Mouse (Mus musculus) kidney, postnatal 0 days (tissue): ENCODE data around the gene Cntnap2. TPM values are rescaled to one million over a fixed set of nuclear protein-coding genes. Genes with fewer than 3 reads are reported as not detected.

ENCODE experiments used
- ATAC-seq: fragments of 200-750 bp; cut with Nextera tagmentation; replicated peaks from 2 replicates; pipeline ENCODE4 v1.8.0; 2017; ENCODE audit warnings: low read depth, moderate number of reproducible peaks, moderate TSS enrichment, moderate library complexity; ENCODE audit not compliant: low FRiP score
- DNase-seq: peaks from one replicate; pipeline ENCODE4 v3.0.0-alpha.2; 2016; ENCODE audit warnings: low spot score
- H3K27ac ChIP-seq: fragments of 300-500 bp; sonication (generic); 2 replicates; pipeline ENCODE4 v1.5.1; 2014; ENCODE audit warnings: mild to moderate bottlenecking
- H3K27me3 ChIP-seq: fragments of 300-500 bp; sonication (generic); 2 replicates; pipeline ENCODE4 v1.6.1; 2014; ENCODE audit warnings: low read length, mixed read lengths; ENCODE audit not compliant: insufficient read depth
- H3K36me3 ChIP-seq: fragments of 300-500 bp; sonication (generic); 2 replicates; pipeline ENCODE4 v1.6.1; 2014; ENCODE audit warnings: low read length, mixed read lengths; ENCODE audit not compliant: insufficient read depth
- H3K4me1 ChIP-seq: fragments of 300-500 bp; sonication (generic); replicated peaks from 2 replicates; pipeline ENCODE4 v1.6.1; 2014; ENCODE audit warnings: antibody characterized with exemption, low read length, mixed read lengths; ENCODE audit not compliant: insufficient read depth
- H3K4me2 ChIP-seq: fragments of 300-500 bp; sonication (generic); 2 replicates; pipeline ENCODE4 v1.6.1; 2014; ENCODE audit warnings: mild to moderate bottlenecking, low read length, moderate library complexity, mixed read lengths
- H3K4me3 ChIP-seq: fragments of 300-500 bp; sonication (generic); replicated peaks from 2 replicates; pipeline ENCODE4 v1.5.1; 2014; ENCODE audit warnings: low read depth, low read length
- H3K9ac ChIP-seq: fragments of 300-500 bp; sonication (generic); 2 replicates; pipeline ENCODE4 v1.6.1; 2014; ENCODE audit warnings: low read depth, low read length
- H3K9me3 ChIP-seq: fragments of 300-500 bp; sonication (generic); replicated peaks from 2 replicates; pipeline ENCODE4 v1.6.1; 2016; ENCODE audit warnings: low read length, inconsistent platforms, mixed read lengths
- CTCF ChIP-seq: IDR thresholded peaks from 2 replicates; pipeline ENCODE4 v1.5.1; 2016; ENCODE audit warnings: antibody characterized with exemption, low read depth, mild to moderate bottlenecking, moderate library complexity
- WGBS: fragments of 180-500 bp; shearing (Covaris S2); extraction: QIAGEN DNeasy Blood & Tissue Kit; methylation state at CpG from one replicate; pipeline ENCODE4 v1.1.7; 2014; 5-methylcytosine and 5-hydroxymethylcytosine counted together
- polyA plus RNA-seq: library from polyadenylated mRNA; unstranded; fragments of >200 nt; fragmentation: Nextera tagmentation; extraction: Ambion mirVana; gene quantifications from 2 replicates; pipeline ENCODE4 v1.2.1, GENCODE M21; 2015

Gene Cntnap2
- polyA plus RNA-seq, 1 experiment from 2014 or later: 2.8 TPM

DNA sequence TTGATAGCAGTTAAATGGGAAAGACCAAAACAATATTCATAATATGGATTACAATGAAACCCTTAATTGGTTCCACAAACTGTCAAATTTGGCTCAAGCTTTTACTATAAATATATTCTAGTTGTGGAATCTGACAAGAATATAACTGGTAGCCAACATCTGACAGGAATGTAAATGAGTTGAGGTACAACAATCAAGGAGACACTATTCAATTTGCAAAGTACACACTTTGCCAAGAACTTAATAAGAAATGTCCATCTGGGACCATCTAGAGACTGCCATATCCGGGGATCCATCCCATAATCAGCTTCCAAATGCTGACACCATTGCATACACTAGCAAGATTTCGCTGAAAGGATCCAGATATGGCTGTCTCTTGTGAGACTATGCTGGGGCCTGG is 1850.0 kb downstream of the Cntnap2 start:
- WGBS: 79% methylated on average over 2 of the region's 2 CpGs
- no peak overlapping the region for H3K27ac ChIP-seq
- no peaks in the 10 kb centered on the region for H3K36me3 ChIP-seq
- no peak for ATAC-seq
- H3K9ac ChIP-seq: no peak overlapping the region
- no peaks in the 10 kb centered on the region for H3K4me1 ChIP-seq
- H3K27me3 ChIP-seq: no peaks in the 10 kb centered on the region
- no peak overlapping the region for H3K4me2 ChIP-seq
- no peaks in the 10 kb centered on the region for H3K9me3 ChIP-seq
- no peak overlapping the region for H3K4me3 ChIP-seq
- no peak for TF ChIP-seq CTCF
- DNase-seq: no peak

DNA sequence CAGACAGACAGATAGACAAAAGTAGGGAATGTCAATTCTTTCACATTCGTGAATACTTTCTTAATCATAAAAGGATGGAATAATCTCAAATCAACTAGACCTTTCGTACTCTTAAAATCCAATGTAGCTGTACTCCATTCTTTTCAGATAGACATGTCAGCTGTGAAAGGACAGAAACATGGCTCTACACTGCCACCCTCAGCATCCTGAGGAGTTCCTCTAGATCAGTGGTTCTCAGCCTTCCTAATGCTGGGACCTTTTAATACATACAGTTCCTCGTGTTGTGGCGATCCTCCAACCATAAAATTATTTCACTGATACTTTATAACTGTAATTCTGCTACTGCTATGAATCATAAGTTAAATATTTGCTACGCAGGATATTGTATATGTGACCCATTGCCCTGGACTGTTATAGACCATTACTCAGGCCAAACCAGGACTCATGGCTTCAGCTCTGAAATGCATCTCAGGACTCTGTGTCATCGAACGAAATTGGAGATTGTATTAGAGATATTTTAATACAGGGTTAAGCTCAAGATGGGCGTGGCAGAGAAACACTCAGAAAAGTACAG is 1859.6 kb downstream of the Cntnap2 start:
- H3K9me3 ChIP-seq: no peaks in the 10 kb centered on the region
- no peaks in the 10 kb centered on the region for H3K36me3 ChIP-seq
- H3K27me3 ChIP-seq: no peaks in the 10 kb centered on the region
- DNase-seq: peak; percentile 1
- no peak overlapping the region for H3K4me2 ChIP-seq
- H3K9ac ChIP-seq: no peak overlapping the region
- no peak overlapping the region for H3K27ac ChIP-seq
- no peak overlapping the region for H3K4me3 ChIP-seq
- ATAC-seq: no peak
- 71% methylated on average over 8 of the region's 8 CpGs for WGBS
- TF ChIP-seq CTCF: peak; percentile 47; the same call in 1 of the 2 replicates
- H3K4me1 ChIP-seq: no peaks in the 10 kb centered on the region

DNA sequence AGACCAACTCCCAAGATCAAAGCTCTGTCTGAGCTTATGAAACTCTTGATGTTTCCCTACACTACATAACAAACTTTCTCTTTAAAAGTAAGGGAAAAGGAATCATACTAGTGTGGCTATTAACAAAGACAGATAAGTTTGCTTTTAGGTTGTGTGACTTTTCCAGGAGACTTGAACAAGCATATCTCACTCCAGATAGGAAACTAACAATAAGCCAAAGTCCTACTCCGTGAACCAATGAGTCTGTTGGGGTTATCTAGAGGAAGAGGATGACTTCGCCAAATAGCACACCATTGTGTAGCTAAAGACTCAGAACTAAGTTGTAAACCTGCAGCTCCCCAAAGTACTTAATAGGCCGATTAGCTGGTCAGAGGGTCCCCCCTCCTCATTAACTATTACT is 1860.8 kb downstream of the Cntnap2 start:
- ATAC-seq (no peak), DNase-seq (no peak)
- Histone ChIP-seq H3K4me3 (no peak overlapping the region), H3K9ac (no peak overlapping the region), H3K4me1 (no peaks in the 10 kb centered on the region), H3K9me3 (no peaks in the 10 kb centered on the region), H3K4me2 (no peak overlapping the region), H3K27ac (no peak overlapping the region), H3K36me3 (no peaks in the 10 kb centered on the region), H3K27me3 (no peaks in the 10 kb centered on the region)
- TF ChIP-seq CTCF: no peak
- WGBS: 89% methylated on average over 3 of the region's 3 CpGs

DNA sequence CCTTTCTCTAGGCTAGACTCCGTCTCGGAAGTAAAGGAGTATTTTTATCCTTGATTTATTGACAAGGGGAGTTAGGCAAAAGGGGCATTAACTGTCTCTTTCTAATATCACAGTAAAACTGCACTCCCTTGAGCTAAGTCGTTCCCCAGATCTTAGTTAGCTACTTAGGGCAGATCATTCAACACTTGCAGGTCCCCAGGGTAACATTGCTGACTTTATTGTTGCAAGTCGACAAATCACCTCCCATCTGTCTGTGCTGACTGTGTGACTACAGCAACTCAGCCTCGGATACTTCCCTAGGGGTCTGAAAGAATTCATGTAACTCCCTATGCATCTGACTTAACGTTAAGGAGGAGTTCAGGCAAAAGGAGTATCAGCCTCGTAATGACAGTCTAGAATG is 1865.6 kb downstream of the Cntnap2 start:
- 21% methylated on average over 7 of the region's 7 CpGs for WGBS
- no peaks in the 10 kb centered on the region for H3K36me3 ChIP-seq
- no peak for TF ChIP-seq CTCF
- no peak overlapping the region for H3K4me2 ChIP-seq
- no peaks in the 10 kb centered on the region for H3K27me3 ChIP-seq
- peak; percentile 10 for DNase-seq
- H3K9ac ChIP-seq: no peak overlapping the region
- no peaks in the 10 kb centered on the region for H3K9me3 ChIP-seq
- H3K4me3 ChIP-seq: no peak overlapping the region
- ATAC-seq: no peak
- H3K4me1 ChIP-seq: no peaks in the 10 kb centered on the region
- no peak overlapping the region for H3K27ac ChIP-seq

DNA sequence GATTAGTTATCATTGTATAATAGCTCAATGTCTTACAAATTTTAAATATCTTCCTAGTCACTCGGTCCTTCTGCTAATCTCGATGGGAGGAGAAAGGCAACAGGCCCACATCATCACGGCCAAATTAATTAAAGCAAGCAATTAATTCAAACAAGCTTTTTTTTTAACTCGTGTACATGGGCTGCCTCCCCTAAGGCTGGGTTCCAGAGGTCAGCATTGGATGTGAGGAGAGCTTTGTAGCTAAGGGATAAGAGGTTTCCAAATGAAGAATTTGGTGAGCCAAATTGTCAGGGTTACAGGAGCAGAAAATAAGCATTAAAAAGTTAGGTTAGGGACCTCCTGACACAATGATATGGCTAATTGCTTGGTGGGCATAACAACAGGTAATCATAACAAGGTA is 1886.5 kb downstream of the Cntnap2 start:
- no peaks in the 10 kb centered on the region for H3K27me3 ChIP-seq
- ATAC-seq (no peak), DNase-seq (no peak)
- H3K36me3 ChIP-seq: no peaks in the 10 kb centered on the region
- H3K9ac ChIP-seq: no peak overlapping the region
- no peak for TF ChIP-seq CTCF
- H3K27ac ChIP-seq: no peak overlapping the region
- H3K4me1 ChIP-seq: no peaks in the 10 kb centered on the region
- H3K4me3 ChIP-seq: no peak overlapping the region
- 54% methylated on average over 4 of the region's 4 CpGs for WGBS
- H3K9me3 ChIP-seq: no peaks in the 10 kb centered on the region
- H3K4me2 ChIP-seq: no peak overlapping the region

DNA sequence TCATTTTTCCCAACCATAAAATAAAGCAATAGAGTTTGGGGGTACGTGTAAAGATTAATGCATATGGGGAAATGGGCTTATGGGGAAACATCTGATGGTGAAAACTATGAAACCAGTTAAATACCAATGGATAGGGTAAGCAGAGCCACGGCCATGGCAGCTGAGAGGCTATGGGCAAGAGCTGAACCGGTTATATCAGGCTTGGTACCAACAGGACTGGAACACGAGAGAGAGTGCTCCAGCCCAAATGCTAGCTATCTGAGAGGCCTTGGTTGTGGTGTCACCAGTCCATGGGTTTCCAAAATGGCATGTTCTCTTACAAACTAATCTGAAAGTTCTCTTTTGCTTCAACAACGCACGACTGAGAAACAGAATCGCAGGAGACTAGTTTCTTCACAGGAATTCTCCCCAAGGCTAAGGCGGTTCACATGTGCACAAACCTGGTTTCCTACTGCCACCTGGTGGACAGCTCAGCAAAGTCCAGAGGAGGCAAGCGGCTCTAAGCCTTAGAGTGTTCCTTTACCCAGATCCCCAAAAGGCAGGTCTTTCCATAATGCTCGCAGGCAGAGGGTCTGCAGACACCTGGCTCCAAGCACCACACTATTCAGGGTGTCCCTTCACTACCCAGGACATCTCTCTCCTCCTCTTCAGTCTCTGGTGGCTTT is 1902.0 kb downstream of the Cntnap2 start:
- Histone ChIP-seq H3K4me3 (no peak overlapping the region), H3K9me3 (no peaks in the 10 kb centered on the region), H3K4me2 (no peak overlapping the region), H3K4me1 (no peaks in the 10 kb centered on the region), H3K27me3 (no peaks in the 10 kb centered on the region), H3K36me3 (no peaks in the 10 kb centered on the region), H3K9ac (no peak overlapping the region), H3K27ac (no peak overlapping the region)
- peak; percentile 90 for ATAC-seq
- peak; percentile 87 for DNase-seq
- WGBS: 29% methylated on average over 10 of the region's 10 CpGs
- peak; percentile 92 for TF ChIP-seq CTCF
